Mouse (Mus musculus): ENCODE data around the gene Rgs9. TPM values are rescaled to one million over a fixed set of nuclear protein-coding genes. Genes with fewer than 3 reads are reported as not detected.

Gene Rgs9
- total and polyA plus RNA-seq, 3 experiments: 0.55 to 1.4 (median 1.2) TPM

- dilution Hi-C loops (cut with MboI; ENCODE audit: extremely low pct_ligation_motif_present, extremely low pct_unique_long_range_greater_than_20kb, low sequenced_read_pairs) (no loop called here), in situ Hi-C loops (cut with MboI; ENCODE audit: low pct_ligation_motif_present, low pct_unique_long_range_greater_than_20kb, low sequenced_read_pairs) (no loop called here)
- no peak overlapping the region for H3K4me3 ChIP-seq (replicated peaks in 1 of 3; ENCODE audit: low read depth in 2 of 3, low read length in 2 of 3, poor library complexity in 1 of 3)
- H3K4me2 ChIP-seq (ENCODE audit: insufficient read depth, low read depth, poor library complexity, severe bottlenecking): no peak overlapping the region
- no peak for TF ChIP-seq POLR2A (IDR thresholded peaks at IDR 0.05; ENCODE audit: low read depth, low read length)
- TF ChIP-seq MYC (IDR thresholded peaks at IDR 0.05; ENCODE audit: low read depth, low read length): no peak
- no peak for TF ChIP-seq JUN (IDR thresholded peaks at IDR 0.05; ENCODE audit: insufficient read depth, low read depth, low read length)
- TF ChIP-seq TCF12 (IDR thresholded peaks at IDR 0.05; ENCODE audit: low read depth, low read length): no peak
- H3K79me2 ChIP-seq (replicated peaks; ENCODE audit: control insufficient read depth, extremely low read depth, insufficient read depth, poor library complexity, severe bottlenecking): no peaks in the 10 kb centered on the region
- H3K9me3 ChIP-seq (replicated peaks; ENCODE audit: low read length): no peaks in the 10 kb centered on the region
- peaks cover 0 to 2% of the 10 kb centered on the region in 2 experiments; a peak in 1 of 4 replicates for H3K4me1 ChIP-seq (ENCODE audit: control insufficient read depth in 1 of 2, insufficient read depth in 2 of 2)
- H3K27me3 ChIP-seq (replicated peaks): no peaks in the 10 kb centered on the region
- no peaks in the 10 kb centered on the region for H3K36me3 ChIP-seq (replicated peaks in 1 of 2; ENCODE audit: control insufficient read depth in 1 of 2, insufficient read depth in 1 of 2, low read length in 1 of 2)
- no peak overlapping the region for H3K9ac ChIP-seq (ENCODE audit: insufficient read depth, low read depth)
- no peak for DNase-seq (ENCODE audit: extremely low read depth)
- H3K27ac ChIP-seq (ENCODE audit: insufficient read depth, low read depth): no peak overlapping the region
These were observed 13.1 kb downstream of the Rgs9 start for GRCm38 (mm10) chr11:109284811-109285210.

- Histone ChIP-seq H3K79me2 (replicated peaks; ENCODE audit: control insufficient read depth, extremely low read depth, insufficient read depth, poor library complexity, severe bottlenecking) (no peaks in the 10 kb centered on the region), H3K4me1 (ENCODE audit: control insufficient read depth in 1 of 2, insufficient read depth in 2 of 2) (no peaks in the 10 kb centered on the region; a peak in 1 of 4 replicates), H3K4me2 (ENCODE audit: insufficient read depth, low read depth, poor library complexity, severe bottlenecking) (no peak overlapping the region), H3K27me3 (replicated peaks) (no peaks in the 10 kb centered on the region), H3K9me3 (replicated peaks; ENCODE audit: low read length) (no peaks in the 10 kb centered on the region), H3K4me3 (replicated peaks in 1 of 3; ENCODE audit: low read depth in 2 of 3, low read length in 2 of 3, poor library complexity in 1 of 3) (no peak overlapping the region), H3K9ac (ENCODE audit: insufficient read depth, low read depth) (no peak overlapping the region), H3K36me3 (replicated peaks in 1 of 2; ENCODE audit: control insufficient read depth in 1 of 2, insufficient read depth in 1 of 2, low read length in 1 of 2) (no peaks in the 10 kb centered on the region), H3K27ac (ENCODE audit: insufficient read depth, low read depth) (no peak overlapping the region)
- dilution Hi-C loops (cut with MboI; ENCODE audit: extremely low pct_ligation_motif_present, extremely low pct_unique_long_range_greater_than_20kb, low sequenced_read_pairs) (no loop called here), in situ Hi-C loops (cut with MboI; ENCODE audit: low pct_ligation_motif_present, low pct_unique_long_range_greater_than_20kb, low sequenced_read_pairs) (no loop called here)
- TF ChIP-seq CTCF (conservative IDR thresholded peaks at IDR 0.05 in 1 of 2, IDR thresholded peaks at IDR 0.05 in 1 of 2; ENCODE audit: low read depth in 2 of 2, low read length in 2 of 2): no peak
- no peak for TF ChIP-seq MXI1 (IDR thresholded peaks at IDR 0.05; ENCODE audit: low read depth, low read length)
- TF ChIP-seq PAX5 (IDR thresholded peaks at IDR 0.05; ENCODE audit: low read length): no peak
- TF ChIP-seq USF1 (IDR thresholded peaks at IDR 0.05; ENCODE audit: low read depth, low read length): no peak
- no peak for TF ChIP-seq RCOR1 (conservative IDR thresholded peaks at IDR 0.05; ENCODE audit: low read depth, low read length)
- TF ChIP-seq TBP (conservative IDR thresholded peaks at IDR 0.05; ENCODE audit: low read depth, low read length): no peak
- no peak for TF ChIP-seq POLR2A (IDR thresholded peaks at IDR 0.05; ENCODE audit: low read depth, low read length)
- TF ChIP-seq ZKSCAN1 (IDR thresholded peaks at IDR 0.05; ENCODE audit: borderline replicate concordance, low read depth, low read length): no peak
- TF ChIP-seq CHD2 (IDR thresholded peaks at IDR 0.05; ENCODE audit: low read length): no peak
- DNase-seq (ENCODE audit: extremely low read depth): no peak
These were observed 19.7 kb downstream of the Rgs9 start for GRCm38 (mm10) chr11:109278186-109278585.

GRCm38 (mm10) chr11:109271399-109271798 lies 26.5 kb downstream of the Rgs9 start:
- no peak overlapping the region for H3K9ac ChIP-seq (ENCODE audit: insufficient read depth, low read depth)
- H3K4me3 ChIP-seq (replicated peaks in 1 of 3; ENCODE audit: low read depth in 2 of 3, low read length in 2 of 3, poor library complexity in 1 of 3): no peak overlapping the region
- DNase-seq (ENCODE audit: extremely low read depth): peak; percentile 95
- H3K36me3 ChIP-seq (replicated peaks in 1 of 2; ENCODE audit: control insufficient read depth in 1 of 2, insufficient read depth in 1 of 2, low read length in 1 of 2): no peaks in the 10 kb centered on the region
- H3K9me3 ChIP-seq (replicated peaks; ENCODE audit: low read length): peaks cover 10% of the 10 kb centered on the region
- peaks cover 20 to 28% of the 10 kb centered on the region in 2 experiments for H3K4me1 ChIP-seq (ENCODE audit: control insufficient read depth in 1 of 2, insufficient read depth in 2 of 2)
- in situ Hi-C loops (cut with MboI; ENCODE audit: low pct_ligation_motif_present, low pct_unique_long_range_greater_than_20kb, low sequenced_read_pairs) (loop anchor here (25.0 kb wide), 1 partner anchor 591 kb away; no protein-coding TSS in a partner anchor), dilution Hi-C loops (cut with MboI; ENCODE audit: extremely low pct_ligation_motif_present, extremely low pct_unique_long_range_greater_than_20kb, low sequenced_read_pairs) (no loop called here)
- no peaks in the 10 kb centered on the region for H3K27me3 ChIP-seq (replicated peaks)
- H3K4me2 ChIP-seq (ENCODE audit: insufficient read depth, low read depth, poor library complexity, severe bottlenecking): no peak overlapping the region
- H3K79me2 ChIP-seq (replicated peaks; ENCODE audit: control insufficient read depth, extremely low read depth, insufficient read depth, poor library complexity, severe bottlenecking): no peaks in the 10 kb centered on the region
- peak overlapping the region; percentile 5; the same call in 1 of the 2 replicates for H3K27ac ChIP-seq (ENCODE audit: insufficient read depth, low read depth)
- TF ChIP-seq MAZ (IDR thresholded peaks at IDR 0.05; ENCODE audit: low read depth, low read length): 0 out of 2 replicates have a peak, but pooled peaks have one; percentile 34
- peak; percentile 74; the same call in 1 of the 2 replicates for TF ChIP-seq SIN3A (IDR thresholded peaks at IDR 0.05; ENCODE audit: low read length)
- no peak for TF ChIP-seq KAT2A (IDR thresholded peaks at IDR 0.05; ENCODE audit: insufficient replicate concordance, low read length)
- no peak for TF ChIP-seq E2F4 (IDR thresholded peaks at IDR 0.05; ENCODE audit: insufficient replicate concordance, low read depth, low read length)
- no peak for TF ChIP-seq NRF1 (IDR thresholded peaks at IDR 0.05; ENCODE audit: low read depth, low read length)
- TF ChIP-seq HCFC1 (IDR thresholded peaks at IDR 0.05; ENCODE audit: low read depth, low read length): peak; percentile 49; the same call in 1 of the 2 replicates
- no peak for TF ChIP-seq ZNF384 (IDR thresholded peaks at IDR 0.05; ENCODE audit: low read depth, low read length)
- TF ChIP-seq ELF1 (IDR thresholded peaks at IDR 0.05; ENCODE audit: low read depth, low read length): no peak
- TF ChIP-seq MYC (IDR thresholded peaks at IDR 0.05; ENCODE audit: low read depth, low read length): peak; percentile 80
- no peak for TF ChIP-seq CHD2 (IDR thresholded peaks at IDR 0.05; ENCODE audit: low read length)
- TF ChIP-seq USF1 (IDR thresholded peaks at IDR 0.05; ENCODE audit: low read depth, low read length): peak; percentile 64
- no peak for TF ChIP-seq SMC3 (IDR thresholded peaks at IDR 0.05; ENCODE audit: low read depth, low read length)
- TF ChIP-seq GABPA (IDR thresholded peaks at IDR 0.05; ENCODE audit: insufficient replicate concordance, low read depth, low read length): no peak
- TF ChIP-seq MXI1 (IDR thresholded peaks at IDR 0.05; ENCODE audit: low read depth, low read length): peak; percentile 39; the same call in 1 of the 2 replicates
- no peak for TF ChIP-seq EP300 (IDR thresholded peaks at IDR 0.05; ENCODE audit: low read length)
- 0 out of 2 replicates have a peak, but pooled peaks have one; percentile 32 for TF ChIP-seq TCF12 (IDR thresholded peaks at IDR 0.05; ENCODE audit: low read depth, low read length)
- TF ChIP-seq CHD1 (IDR thresholded peaks at IDR 0.05; ENCODE audit: low read depth, low read length): no peak
- peak; percentile 86 for TF ChIP-seq BHLHE40 (IDR thresholded peaks at IDR 0.05; ENCODE audit: low read depth, low read length)
- no peak for TF ChIP-seq ZMIZ1 (IDR thresholded peaks at IDR 0.05; ENCODE audit: low read depth, low read length)

Data from CH12.LX (cell line).